ENCODE assay signal across 9 mouse cellular contexts in the genomic region with DNA sequence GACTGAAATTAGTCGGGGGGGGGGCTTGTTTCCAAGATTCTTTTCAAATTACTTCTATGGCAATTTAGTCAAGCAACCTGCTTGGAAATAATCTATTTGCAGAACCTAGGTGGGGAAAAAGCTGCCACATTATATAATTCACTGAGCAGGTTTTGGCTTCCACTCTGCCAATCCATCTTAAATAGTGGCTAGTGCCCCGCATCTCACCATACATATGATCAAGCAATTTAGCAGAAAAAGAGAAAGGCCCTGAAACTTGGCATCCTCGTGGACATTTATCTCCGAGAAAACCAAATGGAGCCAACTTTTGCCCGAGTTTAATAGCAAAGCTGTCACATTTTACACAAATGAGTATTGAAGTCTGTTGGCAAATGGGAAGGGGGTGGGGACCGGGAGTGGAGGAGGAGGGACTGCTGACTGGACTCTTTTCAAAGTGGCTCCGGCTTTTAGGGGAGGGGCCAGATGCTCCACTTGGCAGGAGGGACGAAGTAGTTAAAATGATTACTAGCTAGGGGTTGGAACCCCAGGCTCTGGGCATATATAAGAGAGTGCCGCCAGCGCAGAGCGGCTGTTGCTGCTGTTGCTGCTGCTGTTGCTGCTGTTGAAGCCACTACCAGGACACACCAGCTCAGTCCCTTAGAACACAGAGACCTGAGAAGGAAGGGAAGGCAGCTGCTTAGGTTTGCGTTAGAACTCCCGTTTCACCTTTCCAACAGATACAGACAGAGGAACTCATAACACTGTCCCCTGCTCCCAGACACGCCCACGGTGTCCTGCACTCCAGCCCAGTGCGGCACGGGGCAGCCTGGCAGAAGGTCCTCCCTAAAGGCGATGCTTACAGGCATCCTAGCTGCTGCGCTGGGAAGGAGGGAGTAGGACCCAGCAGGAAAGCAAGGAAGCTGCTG. TPM values are rescaled to one million over a fixed set of nuclear protein-coding genes. Genes with fewer than 3 reads are reported as not detected.
A peak's percentile ranks its signal among the peaks of the same experiment; 100 is the strongest.
DNase-seq lines count a peak whose midpoint lies in the region; ATAC-seq and TF ChIP-seq lines count a peak whose summit lies in the region.
"Had no signal": no experiment of that assay in that cellular context is flagged by ENCODE, and none has a peak within 500 bp of the region (broad histone marks: within the 10 kb centered on the region; RNA-seq: fewer than 3 reads in every experiment).

A gene (plus strand): TSS at position 567 of the 905 bp plus-strand sequence.

- H3K4me1 ChIP-seq in embryonic fibroblast, embryonic 13.5 days (ENCODE audit: control insufficient read depth, insufficient read depth, low read length): no peaks in the 10 kb centered on the region
- peaks cover 8% of the 10 kb centered on the region; the same call in 1 of the 2 replicates for H3K4me1 ChIP-seq in hindbrain, postnatal 0 days (ENCODE audit: insufficient read depth, low read length)
- no peaks in the 10 kb centered on the region for H3K4me1 ChIP-seq in liver, postnatal 0 days (ENCODE audit: insufficient read depth)
- H3K4me1 ChIP-seq in stomach, embryonic 15.5 days: 0 out of 2 replicates have a peak, but pooled peaks cover 3% of the 10 kb centered on the region

- no peak for TF ChIP-seq CTCF in embryonic fibroblast, embryonic 13.5 days (IDR thresholded peaks at IDR 0.05; ENCODE audit: borderline replicate concordance, insufficient read depth, low read length)
- no peak for TF ChIP-seq CTCF in hindbrain, postnatal 0 days (IDR thresholded peaks at IDR 0.05; ENCODE audit: low read depth)
- no peak for TF ChIP-seq CTCF in liver, postnatal 0 days (IDR thresholded peaks at IDR 0.05; ENCODE audit: low read depth)

- peak within 1 kb of the TSS; percentile 23 for H3K4me3 ChIP-seq in embryonic fibroblast, embryonic 13.5 days (ENCODE audit: insufficient read depth, low read length)
- peak within 1 kb of the TSS; percentile 57 for H3K4me3 ChIP-seq in hindbrain, postnatal 0 days (ENCODE audit: low read length)
- H3K4me3 ChIP-seq in liver, postnatal 0 days (ENCODE audit: low read depth, low read length): no peak within 1 kb of the TSS
- H3K4me3 ChIP-seq in stomach, embryonic 15.5 days (replicated peaks): peak within 1 kb of the TSS; percentile 43

- no peaks in the 10 kb centered on the region for H3K9me3 ChIP-seq in hindbrain, postnatal 0 days (ENCODE audit: low read length)
- H3K9me3 ChIP-seq in liver, postnatal 0 days (ENCODE audit: low read length): no peaks in the 10 kb centered on the region
- no peaks in the 10 kb centered on the region for H3K9me3 ChIP-seq in stomach, embryonic 15.5 days

- no peak within 1 kb of the TSS for H3K27ac ChIP-seq in embryonic fibroblast, embryonic 13.5 days (ENCODE audit: insufficient read depth, low read length)
- peak within 1 kb of the TSS; percentile 58 for H3K27ac ChIP-seq in hindbrain, postnatal 0 days
- no peak within 1 kb of the TSS for H3K27ac ChIP-seq in liver, postnatal 0 days (ENCODE audit: low read depth)
- H3K27ac ChIP-seq in stomach, embryonic 15.5 days: no peak within 1 kb of the TSS
- H3K27ac ChIP-seq: macrophage had no signal

- H3K4me2 ChIP-seq in hindbrain, postnatal 0 days (ENCODE audit: low read depth, low read length): peak within 1 kb of the TSS; percentile 97
- H3K4me2 ChIP-seq in liver, postnatal 0 days (ENCODE audit: low read depth, low read length): peak within 1 kb of the TSS; percentile 35; the same call in 1 of the 2 replicates
- peak within 1 kb of the TSS; percentile 89 for H3K4me2 ChIP-seq in stomach, embryonic 15.5 days

- no peak for TF ChIP-seq POLR2A in embryonic fibroblast, embryonic 13.5 days (IDR thresholded peaks at IDR 0.05; ENCODE audit: low read depth, low read length)

- DNase-seq in kidney, adult 9 months: peak; percentile 6
- no peak for DNase-seq in kidney, adult 18-20 months
- peak; percentile 4 to 10 for DNase-seq in adrenal gland, postnatal 36 days
- DNase-seq in hindbrain, postnatal 0 days (ENCODE audit: low spot score): peak; percentile 80
- peak; percentile 12 for DNase-seq in liver, postnatal 0 days
- no peak for DNase-seq in adipocyte (ENCODE audit: low spot score)

- no peak for TF ChIP-seq EP300 in liver, postnatal 0 days (IDR thresholded peaks at IDR 0.05; ENCODE audit: low read depth)

- H3K36me3 ChIP-seq in hindbrain, postnatal 0 days (ENCODE audit: insufficient read depth, low read length): no peaks in the 10 kb centered on the region
- no peaks in the 10 kb centered on the region for H3K36me3 ChIP-seq in liver, postnatal 0 days (replicated peaks; ENCODE audit: insufficient read depth, low read length)
- no peaks in the 10 kb centered on the region for H3K36me3 ChIP-seq in stomach, embryonic 15.5 days

- WGBS in hindbrain, postnatal 0 days: 7% methylated on average over 19 of the region's 19 CpGs
- 15% methylated on average over 19 of the region's 19 CpGs for WGBS in liver, postnatal 0 days (ENCODE audit: insufficient replicate concordance)
- WGBS in stomach, embryonic 15.5 days: 10% methylated on average over 19 of the region's 19 CpGs

- ATAC-seq in hindbrain, postnatal 0 days: peak; percentile 91
- no peak for ATAC-seq in liver, postnatal 0 days
- ATAC-seq in stomach, embryonic 15.5 days (ENCODE audit: insufficient read depth, low FRiP score, low read depth): peak; percentile 69

- peak within 1 kb of the TSS; percentile 57 for H3K9ac ChIP-seq in hindbrain, postnatal 0 days (replicated peaks; ENCODE audit: low read length)
- no peak within 1 kb of the TSS for H3K9ac ChIP-seq in liver, postnatal 0 days (replicated peaks)
- H3K9ac ChIP-seq in stomach, embryonic 15.5 days: no peak within 1 kb of the TSS

- H3K27me3 ChIP-seq in hindbrain, postnatal 0 days (ENCODE audit: insufficient read depth, low read length): no peaks in the 10 kb centered on the region
- 0 out of 2 replicates have a peak, but pooled peaks cover 8% of the 10 kb centered on the region for H3K27me3 ChIP-seq in liver, postnatal 0 days (ENCODE audit: insufficient read depth, low read length)
- H3K27me3 ChIP-seq in stomach, embryonic 15.5 days (replicated peaks): no peaks in the 10 kb centered on the region

RNA-seq across cellular contexts. Expression of the gene that starts here (rescaled TPM):
- total RNA-seq in adrenal gland, postnatal 36 days (2021): under 1 TPM; 0.33 to 0.40 TPM
- 0.47 and 8.0 TPM in 2 replicates for polyA plus RNA-seq in embryonic fibroblast, embryonic 13.5 days (2011; ENCODE audit: insufficient read length, low read depth, missing spikeins)
- total RNA-seq in hindbrain, postnatal 0 days (2014; rRNA removed): 14.9 and 15.6 TPM in 2 replicates
- polyA plus RNA-seq in hindbrain, postnatal 0 days (2015; fragmentation: Nextera tagmentation; extraction: Ambion mirVana): 25.6 and 29.2 TPM in 2 replicates
- 0.05 and 0.37 TPM in 2 replicates for polyA plus RNA-seq in liver, postnatal 0 days (2015; fragmentation: Nextera tagmentation; extraction: Ambion mirVana)
- 13.5 and 15.1 TPM in 2 replicates for polyA plus RNA-seq in stomach, embryonic 15.5 days (2015; fragmentation: Nextera tagmentation; extraction: Ambion mirVana)
- polyA plus RNA-seq: macrophage had no signal

Comparison
In these comparisons a context has a peak if more than half of its experiments do, and no peak if none do; other contexts are left out.
1. RNA of the gene that starts here (total RNA-seq): 14.9 to 15.6 TPM in hindbrain, postnatal 0 days; 0.33 to 0.40 TPM in adrenal gland, postnatal 36 days; every median in the first group is over 10 times any median in the second.
2. DNase-seq: peak in kidney, adult 9 months (single experiment) and hindbrain, postnatal 0 days (single experiment); none in kidney, adult 18-20 months (single experiment) and adipocyte (single experiment).
3. Peak in DNase-seq in adrenal gland, postnatal 36 days; RNA of the gene not detected or under 1 TPM.
4. Peak in DNase-seq and H3K4me2 ChIP-seq in liver, postnatal 0 days; RNA of the gene not detected or under 1 TPM.
5. H3K4me2 ChIP-seq: peak in every context shown above with its lines; median percentile 97 in hindbrain, postnatal 0 days; 89 in stomach, embryonic 15.5 days; 35 in liver, postnatal 0 days.